Mouse (Mus musculus) cortical plate, adult 2 months (tissue): ENCODE measurements around the gene Dnase1l3.
A peak's percentile ranks its signal among the peaks of the same experiment; 100 is the strongest.

Source experiments
- CTCF ChIP-seq: fragments of 200-500 bp; IDR thresholded peaks from 2 replicates; pipeline ENCODE4 v1.5.1; 2011; ENCODE audit warnings: mild to moderate bottlenecking, control low read depth, low read length; ENCODE audit not compliant: insufficient read depth; ENCODE audit errors: extremely low read depth
- POLR2A ChIP-seq: fragments of 200-500 bp; IDR thresholded peaks from 2 replicates; pipeline ENCODE4 v1.6.1; 2011; ENCODE audit warnings: mild to moderate bottlenecking, low read length, control low read depth; ENCODE audit not compliant: insufficient read depth; ENCODE audit errors: extremely low read depth

DNA sequence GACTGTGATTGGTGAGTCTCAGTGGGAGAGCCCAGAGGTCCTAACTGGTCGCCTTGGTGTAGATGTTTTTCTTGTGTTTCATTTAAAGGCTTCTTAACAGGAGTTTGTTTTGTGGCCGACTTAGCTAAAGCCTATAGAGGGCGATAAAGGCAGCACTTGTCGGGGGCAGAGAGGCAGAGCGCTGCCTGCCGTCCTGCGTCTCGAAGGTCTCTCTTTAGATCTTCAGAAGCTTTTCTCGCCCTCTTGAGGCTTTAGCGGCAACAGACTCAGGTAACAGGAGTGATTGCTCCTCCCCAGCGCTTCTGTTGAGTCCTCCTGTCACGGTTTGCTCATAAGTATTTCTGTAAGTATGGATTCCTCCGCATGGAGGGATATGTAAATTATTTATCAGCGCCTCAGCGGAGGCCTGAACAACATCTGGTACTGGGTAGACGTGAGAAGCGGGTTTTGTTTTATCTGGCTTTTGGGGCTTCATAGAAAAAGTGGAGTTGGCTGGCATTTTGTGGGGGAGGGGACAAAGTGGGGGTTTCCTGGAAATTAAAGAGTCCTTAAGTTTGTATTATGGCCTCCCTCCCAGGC is 57.2 kb downstream of the Dnase1l3 start:
- TF ChIP-seq CTCF (peak; percentile 59), POLR2A (no peak)
